Mouse (Mus musculus): ENCODE measurements around the gene Rac2.
A peak's percentile ranks its signal among the peaks of the same experiment; 100 is the strongest.

DNA sequence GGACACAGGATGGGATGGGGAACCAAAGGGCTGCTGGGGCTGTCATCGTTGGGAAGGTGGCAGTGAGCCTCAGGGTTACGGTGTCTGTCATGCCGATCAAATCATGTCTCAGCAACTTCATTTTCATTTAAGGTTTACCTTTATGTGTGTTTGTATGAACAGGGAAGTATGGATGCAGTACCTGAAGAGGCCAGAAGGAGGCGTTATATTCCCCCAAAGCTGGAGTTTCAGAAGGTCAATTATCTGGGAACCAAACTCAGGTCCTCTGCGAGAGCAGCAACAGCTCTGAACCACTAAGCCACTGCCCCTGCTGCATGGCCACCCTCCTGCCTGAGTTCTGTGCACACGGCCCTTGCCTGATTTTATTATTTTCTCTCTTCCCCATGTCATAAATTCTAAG, 18.2 kb upstream of the Rac2 start:
- TF ChIP-seq POLR2A (IDR thresholded peaks at IDR 0.05; ENCODE audit: low read depth, low read length) (no peak), CTCF (IDR thresholded peaks at IDR 0.05; ENCODE audit: extremely low read depth, insufficient read length, insufficient replicate concordance, low read depth, low read length) (peak; percentile 8; the same call in 1 of the 2 replicates)
